Mouse (Mus musculus) right cerebral cortex, adult 18-20 months (tissue): ENCODE data around the gene Lrrc55.
A peak's percentile ranks its signal among the peaks of the same experiment; 100 is the strongest.

Experiments
- DNase-seq: peaks from one replicate; pipeline ENCODE4 v3.0.0; 2022; ENCODE audit warnings: mixed read lengths

Lrrc55 gene

GRCm38 (mm10) chr2:85129496-85129971 lies 67.5 kb downstream of the Lrrc55 start:
- DNase-seq = no peak

GRCm38 (mm10) chr2:85123869-85124535 lies 73.0 kb downstream of the Lrrc55 start:
- peak; percentile 81 for DNase-seq

GRCm38 (mm10) chr2:85123187-85123868 lies 73.7 kb downstream of the Lrrc55 start:
- peak; percentile 49 for DNase-seq
